Mouse (Mus musculus) heart, postnatal 10 days (tissue): Measurements from ENCODE around the gene Prelid3b. TPM values are rescaled to one million over a fixed set of nuclear protein-coding genes. Genes with fewer than 3 reads are reported as not detected.
A peak's percentile ranks its signal among the peaks of the same experiment; 100 is the strongest.

ENCODE experiments used
- DNase-seq, 2 experiments: peaks; one replicate each; pipeline ENCODE4 v3.0.0; 2021
- intact Hi-C: fragments of 180-260 bp; cut with DNase I; formaldehyde crosslinking; loops from one replicate; pipeline ENCODE4 v1.15.1; 2025
- total RNA-seq, 2 experiments: library from RNA; stranded (reverse); gene quantifications; 2 replicates each; pipeline ENCODE4 v1.2.3; 2021

Prelid3b gene
- total RNA-seq, 2 experiments from 2014 or later: 85.0 to 88.6 TPM

GRCm38 (mm10) chr2:174463789-174464523 is 8.9 kb downstream of the Prelid3b start, which contains the start of gene Atp5e:
TSS of gene Atp5e (minus strand) at chr2:174464105.
- intact Hi-C loops: loop anchor here (2.0 to 10.0 kb wide), 2 partner anchors 133 to 389 kb away; partner anchors contain the start of gene Stx16
- peak; percentile 97 to 98 for DNase-seq

GRCm38 (mm10) chr2:174463370-174463769 is 9.5 kb downstream of the Prelid3b start:
- peak in 1 of 2 experiments; percentile 51 for DNase-seq
- intact Hi-C loops: loop anchor here (2.0 to 10.0 kb wide), 2 partner anchors 133 to 389 kb away; partner anchors contain the start of gene Stx16

GRCm38 (mm10) chr2:174459365-174459764 is 13.5 kb downstream of the Prelid3b start:
- intact Hi-C loops: no loop called here
- no peak for DNase-seq

GRCm38 (mm10) chr2:174453681-174454080 is 19.2 kb downstream of the Prelid3b start:
- peak in 1 of 2 experiments; percentile 39 for DNase-seq
- intact Hi-C loops: loop anchor here (2.0 kb wide), 1 partner anchor 141 kb away; no protein-coding TSS in a partner anchor

- intact Hi-C loops: no loop called here
- no peak for DNase-seq
Measured at GRCm38 (mm10) chr2:174450353-174450752, 22.5 kb downstream of the Prelid3b start, which contains the start of gene Tubb1. TSS of gene Tubb1 (plus strand) at chr2:174450695.

- no peak for DNase-seq
- intact Hi-C loops: no loop called here
Measured at GRCm38 (mm10) chr2:174448405-174448804, 24.5 kb downstream of the Prelid3b start.

GRCm38 (mm10) chr2:174446905-174447304 is 26.0 kb downstream of the Prelid3b start:
- intact Hi-C loops: no loop called here
- no peak for DNase-seq

- intact Hi-C loops: no loop called here
- no peak for DNase-seq
Measured at GRCm38 (mm10) chr2:174446492-174446891, 26.4 kb downstream of the Prelid3b start.

GRCm38 (mm10) chr2:174445018-174445417 is 27.9 kb downstream of the Prelid3b start:
- intact Hi-C loops: no loop called here
- DNase-seq: no peak

- intact Hi-C loops: no loop called here
- DNase-seq: no peak
Measured at GRCm38 (mm10) chr2:174444359-174444758, 28.5 kb downstream of the Prelid3b start.

GRCm38 (mm10) chr2:174443046-174443445 is 29.8 kb downstream of the Prelid3b start:
- DNase-seq: no peak

GRCm38 (mm10) chr2:174442460-174442859 is 30.4 kb downstream of the Prelid3b start:
- intact Hi-C loops: no loop called here
- peak; percentile 37 to 39 for DNase-seq

More at GRCm38 (mm10) chr2:174443046-174443445, 29.8 kb downstream of the Prelid3b start:
- intact Hi-C loops: no loop called here

- intact Hi-C loops: no loop called here
- DNase-seq: no peak
Measured at GRCm38 (mm10) chr2:174441898-174442297, 31.0 kb downstream of the Prelid3b start.

GRCm38 (mm10) chr2:174439961-174440360 is 32.9 kb downstream of the Prelid3b start:
- DNase-seq: no peak
- intact Hi-C loops: no loop called here

- intact Hi-C loops: no loop called here
Measured at GRCm38 (mm10) chr2:174439450-174439838, 33.4 kb downstream of the Prelid3b start.

GRCm38 (mm10) chr2:174438737-174439449 is 34.0 kb downstream of the Prelid3b start, which contains the start of gene Ctsz:
TSS of gene Ctsz (minus strand) at chr2:174439039.
- intact Hi-C loops: no loop called here
- peak; percentile 68 to 77 for DNase-seq

More at GRCm38 (mm10) chr2:174439450-174439838, 33.4 kb downstream of the Prelid3b start:
- no peak for DNase-seq

GRCm38 (mm10) chr2:174438181-174438580 is 34.7 kb downstream of the Prelid3b start:
- DNase-seq: no peak
- intact Hi-C loops: no loop called here

GRCm38 (mm10) chr2:174437697-174437982 is 35.2 kb downstream of the Prelid3b start:
- peak; percentile 20 to 21 for DNase-seq
- intact Hi-C loops: no loop called here

GRCm38 (mm10) chr2:174436916-174437696 is 35.8 kb downstream of the Prelid3b start:
- intact Hi-C loops: no loop called here
- no peak for DNase-seq

- DNase-seq: no peak
- intact Hi-C loops: no loop called here
Measured at GRCm38 (mm10) chr2:174436076-174436701, 36.7 kb downstream of the Prelid3b start.
